Mouse (Mus musculus): ENCODE measurements around the gene Tnik.

The Tnik gene

GRCm38 (mm10) chr3:28408859-28409459 is 145.9 kb downstream of the Tnik start:
- DNase-seq (ENCODE audit: low spot score), result no peak

- no peak for DNase-seq (ENCODE audit: low spot score)
Observed at GRCm38 (mm10) chr3:28410269-28410668, 147.3 kb downstream of the Tnik start.

DNA sequence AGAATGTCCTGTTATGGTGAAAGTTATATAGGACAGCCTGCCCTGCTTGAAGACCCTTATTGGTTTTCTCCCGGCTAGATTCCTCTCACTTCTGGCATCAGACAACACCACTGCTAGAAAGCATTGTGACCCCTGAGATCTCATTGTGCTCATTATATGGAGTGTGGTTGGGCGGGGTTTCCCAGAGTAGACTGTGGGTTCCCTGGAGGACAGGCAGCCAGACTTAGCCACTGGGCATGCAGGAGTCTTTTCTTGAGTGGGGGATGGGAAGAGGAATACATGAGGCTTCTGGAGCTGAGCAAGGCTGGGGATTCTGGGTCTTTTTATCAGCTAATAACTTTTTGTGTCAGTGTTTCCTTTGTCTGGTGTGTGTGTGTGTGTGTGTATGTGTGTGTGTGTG is 153.0 kb downstream of the Tnik start:
- no peak for DNase-seq (ENCODE audit: low spot score)

DNA sequence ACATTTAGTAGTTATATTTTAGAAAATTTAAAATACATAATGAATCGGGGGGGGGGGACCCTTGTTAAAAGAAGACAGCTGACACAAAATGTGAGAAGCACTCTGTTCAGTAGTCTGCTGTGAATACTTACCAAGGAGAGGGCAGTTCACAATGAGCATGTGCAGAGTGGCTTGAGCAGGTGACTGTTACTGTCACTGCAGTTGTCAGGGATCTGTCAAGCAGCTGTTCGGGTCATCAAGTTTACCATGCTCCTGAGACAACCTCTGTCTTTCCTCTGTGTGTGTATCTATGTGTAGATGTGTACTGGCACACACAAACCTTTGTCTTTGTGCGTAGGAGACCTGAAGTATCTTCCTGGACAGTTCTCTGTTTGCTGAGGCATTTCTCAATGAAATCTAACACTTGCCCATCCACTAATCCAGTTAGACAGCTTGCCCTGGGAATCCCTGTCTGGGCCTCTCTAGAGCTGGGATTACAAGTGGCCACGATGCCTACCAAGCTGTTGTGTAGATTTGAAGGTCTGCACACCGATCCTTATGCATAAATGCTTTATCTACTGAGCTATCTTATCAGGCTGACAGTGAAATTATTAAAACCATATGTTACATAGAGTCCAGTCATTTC is 154.2 kb downstream of the Tnik start:
- no peak for DNase-seq (ENCODE audit: low spot score)

- no peak for DNase-seq (ENCODE audit: low spot score)
Observed at GRCm38 (mm10) chr3:28420194-28420593, 157.2 kb downstream of the Tnik start.

DNA sequence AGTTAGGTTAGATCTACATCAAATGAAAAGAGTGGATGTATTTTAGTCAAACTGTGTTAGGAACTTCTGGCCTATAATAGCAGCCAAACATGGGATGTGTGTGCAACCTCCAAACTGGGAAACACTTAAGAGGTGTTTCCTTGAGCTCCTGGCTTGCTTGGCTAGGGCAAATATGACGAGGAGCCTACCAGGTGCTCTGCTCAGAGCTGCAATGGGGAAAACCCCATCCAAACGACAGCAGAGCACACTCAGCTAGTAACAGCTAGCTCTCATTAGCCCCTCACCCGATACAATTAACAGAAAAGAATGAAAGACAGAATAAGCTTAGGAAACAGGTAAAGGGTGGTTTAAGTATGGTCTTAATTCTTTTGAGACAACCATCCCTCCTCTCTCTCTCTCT is 157.7 kb downstream of the Tnik start:
- no peak for DNase-seq (ENCODE audit: low spot score)

- no peak for DNase-seq (ENCODE audit: low spot score)
Observed at GRCm38 (mm10) chr3:28421798-28422197, 158.8 kb downstream of the Tnik start.

GRCm38 (mm10) chr3:28422221-28422620 is 159.2 kb downstream of the Tnik start:
- DNase-seq (ENCODE audit: low spot score), result no peak

DNA sequence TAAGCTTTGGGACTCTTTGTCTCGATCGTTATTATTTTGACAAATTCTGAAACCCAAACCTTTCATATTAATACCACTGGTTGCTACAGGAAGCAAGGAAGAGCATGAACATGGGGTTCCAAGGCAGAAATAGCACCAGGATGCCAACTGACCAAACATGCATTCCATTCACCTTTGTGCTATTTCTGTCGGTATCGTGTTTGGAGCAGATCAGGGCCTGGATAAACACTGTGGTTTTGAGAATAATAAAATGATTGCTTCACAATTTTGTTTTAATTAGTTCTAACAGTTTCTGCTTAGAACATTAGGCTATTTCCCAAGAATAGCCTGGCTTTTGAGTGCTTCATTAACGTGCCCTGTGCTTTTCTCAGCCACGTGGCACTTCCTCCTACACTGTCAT is 162.9 kb downstream of the Tnik start:
- no peak for DNase-seq (ENCODE audit: low spot score)

GRCm38 (mm10) chr3:28431459-28431858 is 168.4 kb downstream of the Tnik start:
- no peak for DNase-seq (ENCODE audit: low spot score)

- no peak for DNase-seq (ENCODE audit: low spot score)
Observed at GRCm38 (mm10) chr3:28432321-28432720, 169.3 kb downstream of the Tnik start.

DNA sequence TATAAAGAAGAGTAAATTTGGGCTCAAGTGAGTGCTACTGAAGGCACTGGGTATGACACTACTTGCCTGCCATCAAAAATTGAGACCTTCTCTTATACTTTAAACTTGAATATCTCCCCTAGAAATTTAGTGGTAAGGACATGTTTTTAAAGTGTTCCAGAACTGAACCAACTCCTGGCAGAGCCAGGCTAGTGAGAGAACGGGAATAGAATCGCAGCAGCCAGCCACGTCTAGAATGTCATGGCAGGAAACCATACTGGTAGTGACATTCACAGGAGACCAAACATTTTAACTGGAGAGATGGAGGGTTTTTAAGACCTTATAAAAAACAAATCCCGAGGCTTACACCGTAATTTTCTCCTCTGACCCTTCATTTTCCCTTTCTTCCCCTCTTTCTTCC is 172.5 kb downstream of the Tnik start:
- DNase-seq (ENCODE audit: low spot score), result no peak

DNA sequence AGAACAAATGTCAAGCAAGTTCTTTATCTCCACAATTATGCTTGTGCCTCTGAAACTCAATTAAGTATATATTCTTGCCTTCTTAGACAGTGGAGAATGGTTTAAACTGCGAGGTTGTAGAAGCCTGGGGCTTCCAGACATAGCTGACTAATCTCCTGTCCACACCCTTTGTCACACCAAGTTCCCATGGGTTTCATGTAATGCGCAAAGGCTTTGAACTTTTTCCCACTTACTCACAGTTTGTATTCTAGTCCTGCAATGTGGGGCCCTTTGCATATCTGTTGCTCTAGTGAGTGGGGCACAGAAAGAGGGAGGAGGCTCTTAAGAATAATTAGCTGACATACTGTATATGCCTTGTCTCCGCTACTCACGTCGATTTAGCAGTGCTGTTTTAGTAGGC is 174.4 kb downstream of the Tnik start:
- DNase-seq (ENCODE audit: low spot score), result no peak

GRCm38 (mm10) chr3:28441545-28441944 is 178.5 kb downstream of the Tnik start:
- DNase-seq (ENCODE audit: low spot score), result no peak

GRCm38 (mm10) chr3:28442116-28442515 is 179.1 kb downstream of the Tnik start:
- no peak for DNase-seq (ENCODE audit: low spot score)

DNA sequence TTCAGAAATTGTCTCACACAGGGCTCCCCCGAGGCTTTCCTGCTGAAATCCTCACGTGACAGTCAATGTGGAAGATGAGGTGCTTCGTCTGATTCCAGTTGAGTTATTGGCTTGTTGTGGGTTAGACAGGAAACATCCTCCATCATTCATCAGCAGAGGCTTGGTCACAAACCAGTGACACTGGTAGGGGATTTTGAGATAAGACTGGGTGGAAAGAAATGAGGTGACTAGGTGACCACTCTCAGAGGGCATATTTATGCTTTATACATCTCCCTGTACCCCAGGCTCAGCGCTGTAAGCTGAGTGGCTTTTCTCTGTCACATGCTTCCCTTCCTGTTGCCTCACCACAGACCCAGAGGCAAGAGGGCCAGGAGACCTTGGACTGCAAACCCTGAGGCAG is 184.9 kb downstream of the Tnik start:
- DNase-seq (ENCODE audit: low spot score), result no peak

DNA sequence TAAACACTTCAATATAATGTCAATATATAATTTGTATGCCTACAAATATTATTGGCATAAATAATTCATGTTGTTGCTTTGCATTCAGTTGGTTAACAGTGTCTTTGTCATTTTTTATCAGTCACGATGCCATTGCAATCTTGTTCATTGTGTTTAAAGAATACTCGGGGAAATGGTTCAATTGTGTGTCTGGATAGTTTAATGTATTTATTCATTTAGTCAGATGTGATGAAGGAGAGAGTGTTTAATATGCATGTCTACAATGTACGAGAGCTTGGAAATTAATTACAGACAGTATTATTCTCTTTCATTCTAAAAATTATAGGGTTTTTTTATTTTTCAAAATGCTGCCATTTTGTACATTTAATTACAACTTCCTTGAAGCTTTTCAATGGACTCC is 190.4 kb downstream of the Tnik start:
- no peak for DNase-seq (ENCODE audit: low spot score)

GRCm38 (mm10) chr3:28456842-28457241 is 193.8 kb downstream of the Tnik start:
- no peak for DNase-seq (ENCODE audit: low spot score)

GRCm38 (mm10) chr3:28457517-28457916 is 194.5 kb downstream of the Tnik start:
- DNase-seq (ENCODE audit: low spot score), result no peak

- DNase-seq (ENCODE audit: low spot score), result no peak
Observed at GRCm38 (mm10) chr3:28466688-28467087, 203.7 kb downstream of the Tnik start.

GRCm38 (mm10) chr3:28467148-28467754 is 204.2 kb downstream of the Tnik start:
- no peak for DNase-seq (ENCODE audit: low spot score)

DNA sequence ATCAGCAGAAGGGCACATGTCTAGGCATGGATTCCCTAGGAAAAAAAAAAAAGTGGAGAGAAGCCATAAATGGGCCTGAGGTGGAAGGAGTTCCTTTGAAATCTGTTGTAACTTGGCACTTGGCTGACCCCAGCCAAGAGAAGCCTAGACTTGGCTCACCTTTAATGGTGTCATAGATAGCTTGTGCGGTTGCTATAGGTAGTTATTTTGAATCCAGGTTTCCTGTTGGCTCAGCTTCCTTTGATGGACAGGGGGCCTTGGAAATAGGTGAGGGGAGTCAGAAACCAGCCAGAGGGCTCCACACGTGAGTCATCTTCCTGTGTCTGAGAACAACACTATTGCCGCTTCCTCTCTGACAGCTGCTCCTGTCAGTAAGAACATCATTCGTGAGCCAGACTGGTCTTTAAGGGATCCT is 204.9 kb downstream of the Tnik start:
- DNase-seq (ENCODE audit: low spot score), result no peak

DNA sequence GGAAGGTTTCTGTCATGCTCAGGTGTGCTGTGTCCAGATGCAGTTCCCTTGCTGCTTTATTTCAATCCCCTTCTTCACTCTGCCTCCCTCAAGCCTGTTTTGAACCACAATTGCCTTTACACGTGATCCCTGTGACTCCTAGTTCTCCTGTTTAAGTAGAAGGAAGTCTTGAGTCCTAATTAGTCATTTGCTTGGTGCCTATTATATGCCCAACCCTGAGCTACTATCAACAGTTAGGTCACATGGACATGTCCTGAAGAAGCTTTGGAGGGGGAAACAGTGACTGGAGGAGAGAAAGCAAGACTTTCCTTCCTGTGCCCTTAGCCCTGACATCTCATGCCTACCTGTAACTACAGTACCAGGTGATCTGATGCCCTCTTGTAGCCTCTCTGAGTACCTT is 210.4 kb downstream of the Tnik start:
- no peak for DNase-seq (ENCODE audit: low spot score)

- no peak for DNase-seq (ENCODE audit: low spot score)
Observed at GRCm38 (mm10) chr3:28477373-28477772, 214.4 kb downstream of the Tnik start.

Measured in spleen, adult 12 weeks (tissue).